Mouse (Mus musculus) megakaryocyte, adult 5-6 weeks (primary cell): ENCODE measurements around the gene BC030867. TPM values are rescaled to one million over a fixed set of nuclear protein-coding genes. Genes with fewer than 3 reads are reported as not detected.

Experiments used
- ATAC-seq: 2 replicates; pipeline ENCODE4 v1.8.0; 2016; ENCODE audit warnings: mild to moderate bottlenecking, inconsistent platforms; ENCODE audit not compliant: poor library complexity, severe bottlenecking
- total RNA-seq, 2 experiments: library from RNA; stranded (forward) in 1 of 2; stranded (reverse) in 1 of 2; fragments of 153-499, 151-499 nt in 1 of 2; fragments of 221-1000, 200-1000 nt in 1 of 2; gene quantifications; 2 replicates each; pipeline versions ENCODE4 v1.2.3 to v1.2.4; 2015 to 2017

Gene BC030867
- total RNA-seq, 2 experiments from 2014 or later, result 5.0 to 8.7 TPM

DNA sequence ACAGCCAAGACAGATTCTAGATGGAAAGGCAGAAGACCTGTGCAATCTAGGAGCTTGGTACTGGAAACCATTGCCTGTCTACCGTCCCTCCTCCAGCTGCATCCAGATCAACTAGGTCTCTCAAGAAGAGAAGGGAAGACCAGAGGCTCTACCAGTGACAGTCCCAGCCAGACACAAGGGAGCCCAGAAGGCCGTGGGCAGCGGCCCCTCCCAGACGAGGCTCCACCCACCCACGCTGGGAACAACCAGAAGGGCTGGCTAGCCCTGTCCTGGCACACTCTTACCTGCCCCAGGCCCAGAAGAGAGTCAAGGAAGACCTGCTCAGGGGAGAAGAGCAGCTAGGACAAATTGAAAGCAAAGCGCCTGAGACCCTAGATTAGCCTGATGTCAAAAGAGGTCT is 28.2 kb upstream of the BC030867 start:
- no peak for ATAC-seq

DNA sequence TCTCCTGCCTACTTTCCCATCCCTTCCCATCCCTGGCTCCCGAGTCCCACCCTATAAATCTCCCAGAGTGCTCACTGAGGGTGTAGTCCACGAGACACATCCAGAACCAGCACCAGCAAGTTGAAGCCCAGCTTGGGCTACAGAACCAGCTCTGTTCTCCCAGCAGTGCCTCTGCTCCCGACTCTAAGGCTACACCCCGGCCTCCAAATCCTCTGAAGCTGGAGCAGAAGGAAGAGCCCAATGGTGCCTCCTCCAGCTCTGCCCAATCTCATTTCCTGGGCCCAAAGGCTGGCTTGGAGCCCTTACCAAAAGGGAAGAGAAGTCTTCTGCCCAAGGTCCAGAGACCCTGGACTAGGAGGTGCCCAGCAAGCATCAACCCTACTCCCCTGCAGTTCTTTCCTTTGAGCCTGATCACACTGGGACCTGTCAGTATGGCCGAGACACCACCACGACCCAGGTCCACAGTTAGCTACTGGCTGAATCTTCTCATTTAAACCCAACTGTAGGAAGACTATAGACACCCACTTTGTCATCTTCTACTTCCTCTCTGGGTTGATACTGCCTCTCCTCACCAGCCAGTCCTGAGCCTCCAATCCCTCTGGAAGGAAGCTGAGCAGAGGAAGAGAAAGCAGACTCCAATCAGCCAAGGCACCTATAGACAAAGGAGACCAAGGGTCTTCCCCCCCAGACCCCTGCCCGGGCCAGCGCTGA is 27.3 kb upstream of the BC030867 start:
- no peak for ATAC-seq

DNA sequence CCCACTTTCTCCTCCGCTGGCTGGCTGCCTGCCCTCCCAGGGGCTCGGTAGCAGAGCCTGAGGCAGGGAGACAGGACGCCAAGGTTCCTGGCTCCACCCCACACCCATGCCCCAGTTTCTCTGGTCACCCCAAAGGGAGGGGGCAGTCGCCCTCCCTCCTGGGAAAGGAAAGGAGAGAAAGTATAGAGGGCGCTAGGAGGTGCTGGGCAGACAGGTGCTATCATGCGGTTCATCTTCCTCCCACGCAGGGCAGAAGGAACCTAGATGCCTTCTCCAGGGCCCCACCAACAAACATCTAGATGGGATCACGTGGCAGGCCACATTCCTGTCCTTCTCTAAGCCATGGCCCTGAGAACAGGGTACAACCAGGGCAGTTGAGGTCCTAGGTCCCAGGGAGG is 26.7 kb upstream of the BC030867 start:
- no peak for ATAC-seq

DNA sequence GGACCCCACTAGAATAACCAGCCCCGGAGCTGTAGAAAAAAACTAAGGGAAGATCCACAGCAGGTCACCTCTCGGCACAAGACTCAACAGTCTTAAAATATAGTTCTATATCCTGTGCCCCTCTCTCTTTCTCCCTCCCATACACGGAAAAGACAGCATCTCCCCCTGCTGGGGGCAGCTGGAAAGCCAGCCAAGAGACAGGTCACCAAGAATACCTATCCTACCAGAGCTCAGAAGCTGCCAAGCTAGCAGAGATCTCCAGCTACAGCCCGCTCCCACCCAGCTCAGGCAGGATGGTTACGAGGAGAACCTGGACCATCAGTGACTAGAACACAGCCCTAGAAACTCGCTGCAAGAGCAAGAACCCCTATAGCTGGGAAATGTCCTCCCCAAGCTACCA is 25.5 kb upstream of the BC030867 start:
- no peak for ATAC-seq

DNA sequence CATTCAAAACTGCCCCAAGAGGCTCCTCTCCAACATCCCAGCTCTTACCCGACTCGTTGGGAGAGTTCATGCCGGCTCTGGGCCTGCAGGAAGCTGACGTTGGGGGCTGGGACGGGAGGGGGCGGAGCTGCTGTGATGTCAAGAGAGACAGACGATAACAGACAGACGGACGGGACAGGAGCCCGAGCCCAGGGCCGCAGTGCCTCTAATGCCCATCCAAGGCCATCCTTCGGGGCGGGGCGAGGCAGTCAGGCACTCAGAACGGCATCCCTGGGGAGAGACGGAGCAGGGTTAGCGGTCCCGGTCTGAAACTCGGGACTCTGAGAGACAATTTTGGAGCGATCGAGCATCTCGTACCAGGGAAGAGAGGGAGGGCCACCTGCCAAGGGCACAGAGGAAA is 24.0 kb upstream of the BC030867 start:
- ATAC-seq, result no peak

DNA sequence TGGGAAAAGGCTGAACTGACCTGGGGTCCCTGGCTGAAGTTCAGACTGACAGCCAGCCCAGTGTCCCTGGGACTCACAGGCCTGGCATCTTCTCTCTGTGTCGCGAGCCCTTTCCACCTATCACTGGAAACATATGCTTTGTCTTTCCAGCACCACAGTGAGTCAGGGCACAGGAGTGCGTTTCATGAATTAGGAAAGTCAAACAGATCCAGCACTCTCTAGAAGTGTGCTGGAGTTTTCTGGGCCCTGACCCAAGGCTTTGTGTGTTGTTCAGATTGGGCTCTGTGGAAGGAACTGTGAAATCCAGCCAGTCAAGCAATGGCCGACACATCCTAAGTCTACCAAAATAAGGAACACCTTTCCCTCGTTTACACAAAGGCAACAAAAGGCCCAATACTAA is 23.5 kb upstream of the BC030867 start:
- no peak for ATAC-seq

DNA sequence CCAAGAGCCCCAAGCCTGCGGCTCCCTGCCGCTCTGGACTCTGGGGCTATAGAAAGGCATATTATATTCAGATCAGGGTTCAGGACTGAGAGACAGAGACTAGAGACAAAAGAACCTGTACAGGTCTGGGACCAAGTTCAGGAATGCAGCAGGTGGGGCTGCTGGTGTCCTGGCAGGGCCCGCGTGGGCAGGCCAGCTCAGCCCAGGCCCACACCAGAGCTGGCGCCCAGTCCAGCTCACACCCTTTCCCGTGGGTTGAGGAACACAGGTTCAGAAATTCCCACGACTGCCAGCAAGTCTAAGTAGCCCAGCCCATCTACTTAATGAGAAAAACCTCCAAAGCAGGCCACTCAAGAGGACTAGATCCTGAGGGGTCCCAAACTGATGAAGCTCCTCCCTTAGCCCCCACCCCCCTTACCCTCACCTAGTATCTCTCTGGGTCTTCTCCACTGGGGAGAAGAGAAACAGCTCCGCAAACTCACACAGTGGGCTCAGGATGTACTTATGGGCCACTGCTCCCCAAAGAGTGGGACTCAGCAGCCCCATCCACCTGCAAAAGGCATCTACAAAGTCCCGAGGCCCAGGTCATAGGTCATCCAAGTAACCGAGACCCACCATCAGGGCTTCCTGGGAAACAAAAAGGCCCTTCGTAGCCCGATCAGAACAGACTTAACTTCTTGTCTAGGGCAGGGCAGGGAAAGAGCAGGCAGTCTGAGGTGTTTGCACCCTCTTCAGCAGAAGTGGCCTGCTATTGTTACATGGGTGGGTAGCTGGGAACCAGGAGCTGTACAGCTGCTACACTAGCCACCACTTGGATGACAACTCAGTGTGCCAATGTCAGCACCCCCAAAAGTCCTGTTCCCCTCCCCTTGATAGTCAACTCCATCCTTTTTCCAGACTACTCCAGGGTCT is 22.4 kb upstream of the BC030867 start:
- no peak for ATAC-seq

DNA sequence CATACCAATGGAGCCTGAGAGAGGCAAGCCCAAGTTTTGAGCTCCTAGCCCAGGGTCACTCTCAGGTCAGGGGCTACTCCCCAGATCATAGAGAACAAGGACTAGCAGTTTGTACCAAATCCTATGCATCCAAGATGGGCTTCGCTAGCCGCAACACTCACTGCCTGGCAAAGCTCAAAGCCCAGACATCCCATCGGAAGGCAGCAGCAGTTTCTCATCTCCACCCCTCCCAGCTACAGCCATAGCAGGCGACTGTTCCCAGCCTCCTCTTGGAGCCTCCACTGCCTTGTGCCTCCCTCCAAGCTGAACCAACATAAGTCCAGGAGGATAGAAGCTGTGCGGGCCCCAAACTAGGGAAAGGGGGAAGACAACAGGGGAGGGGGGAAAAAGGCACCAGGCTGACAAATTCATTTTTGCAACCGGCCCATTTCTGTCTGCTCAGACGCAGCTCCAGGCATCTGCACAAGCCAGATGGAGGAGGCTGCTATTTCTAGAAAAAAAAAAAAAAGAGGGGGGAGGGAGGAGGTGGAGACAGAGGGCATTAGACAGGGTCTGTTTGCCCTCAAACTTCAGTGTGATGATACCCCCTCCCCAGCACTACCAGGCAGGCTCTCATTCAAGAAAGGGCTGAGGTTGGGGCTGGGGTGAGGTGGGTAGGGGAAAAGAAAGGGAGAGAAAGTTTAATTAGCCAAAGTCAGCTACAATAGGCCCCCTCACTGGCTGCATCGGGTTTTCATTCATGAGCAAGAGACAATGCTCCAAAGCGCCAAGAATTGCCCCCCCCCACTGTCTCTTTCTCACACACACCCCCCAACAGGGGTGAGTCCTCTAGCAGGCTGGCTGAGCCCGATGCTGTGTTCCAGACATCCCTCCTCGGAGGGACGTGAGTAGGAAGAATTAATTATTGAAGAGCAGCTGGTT is 21.2 kb upstream of the BC030867 start:
- ATAC-seq, result no peak

DNA sequence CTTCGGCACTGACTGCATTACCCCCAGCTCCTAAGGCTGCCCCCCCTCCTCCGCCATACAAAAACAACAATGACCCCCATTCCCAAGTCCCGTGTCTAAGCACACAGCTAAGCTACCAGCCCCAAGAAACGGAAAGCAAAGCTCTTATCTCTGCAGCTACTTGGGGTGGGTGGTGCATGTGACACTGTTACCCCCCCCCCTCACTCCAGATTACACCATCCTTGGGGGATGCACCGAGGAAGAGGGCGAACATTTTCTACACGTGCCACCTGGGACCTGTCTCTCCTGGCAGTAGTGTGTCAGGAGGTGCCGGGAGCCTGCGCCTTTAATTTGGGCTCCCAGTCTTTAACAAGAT is 20.5 kb upstream of the BC030867 start:
- ATAC-seq, result no peak

DNA sequence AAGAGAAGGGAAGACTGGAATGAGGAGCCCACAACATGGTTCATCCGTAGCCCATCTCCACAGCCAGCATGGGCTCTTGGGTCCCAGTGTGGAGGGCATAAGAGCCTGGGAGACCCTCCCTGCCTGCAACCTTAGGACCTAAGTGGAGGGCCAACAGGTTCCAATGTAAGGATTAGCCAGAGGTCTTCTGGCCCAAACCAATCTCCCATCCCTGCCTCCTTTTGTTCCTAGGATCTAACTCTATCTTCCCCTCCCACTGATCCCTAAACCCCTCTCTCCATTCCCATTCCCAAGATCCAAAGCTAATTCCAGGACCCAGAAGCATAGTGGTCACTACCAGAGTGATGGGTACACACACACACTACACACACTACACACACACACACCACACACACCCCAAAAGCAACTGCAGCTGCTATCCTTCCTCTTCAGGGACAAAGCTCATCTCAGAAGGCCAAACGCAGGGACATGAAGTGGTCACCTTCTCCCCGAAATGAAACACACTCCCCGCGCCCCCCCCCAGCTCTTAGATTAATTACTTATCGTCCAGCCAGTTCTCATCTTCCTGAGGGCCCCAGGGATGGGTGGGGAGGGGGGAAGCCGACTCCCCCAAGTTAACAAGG is 19.9 kb upstream of the BC030867 start:
- ATAC-seq, result no peak

DNA sequence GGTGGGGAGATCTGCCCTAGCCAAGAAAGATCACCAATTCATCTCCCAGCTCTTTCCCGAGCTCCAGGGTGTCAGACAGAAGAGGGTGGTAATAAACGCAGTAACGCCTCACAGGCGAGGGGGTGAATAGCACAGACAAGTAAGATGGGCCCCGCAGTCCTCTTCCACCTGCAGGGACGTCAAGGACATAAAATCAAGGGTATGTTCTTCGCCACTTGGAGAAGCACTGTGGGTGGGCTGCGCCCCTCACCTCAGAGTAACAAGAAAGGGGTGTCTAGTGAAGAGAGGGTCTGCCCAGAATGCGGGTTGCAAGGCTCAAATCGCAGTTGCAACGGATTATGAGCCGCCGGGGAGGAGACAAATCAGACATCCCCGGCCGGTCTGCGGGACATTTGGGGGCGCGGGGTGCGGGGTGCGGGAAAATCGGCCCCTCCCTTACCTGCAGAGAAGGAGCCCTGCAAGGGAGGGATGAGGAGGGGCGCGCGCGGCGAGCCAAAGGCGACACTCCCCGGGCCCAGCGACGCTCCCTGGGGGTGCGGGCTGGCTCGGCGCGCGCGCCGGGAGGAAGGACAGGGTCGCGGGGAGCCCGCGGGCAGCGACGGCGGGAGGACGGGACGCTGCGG is 19.2 kb upstream of the BC030867 start:
- ATAC-seq, result peak; percentile 21

DNA sequence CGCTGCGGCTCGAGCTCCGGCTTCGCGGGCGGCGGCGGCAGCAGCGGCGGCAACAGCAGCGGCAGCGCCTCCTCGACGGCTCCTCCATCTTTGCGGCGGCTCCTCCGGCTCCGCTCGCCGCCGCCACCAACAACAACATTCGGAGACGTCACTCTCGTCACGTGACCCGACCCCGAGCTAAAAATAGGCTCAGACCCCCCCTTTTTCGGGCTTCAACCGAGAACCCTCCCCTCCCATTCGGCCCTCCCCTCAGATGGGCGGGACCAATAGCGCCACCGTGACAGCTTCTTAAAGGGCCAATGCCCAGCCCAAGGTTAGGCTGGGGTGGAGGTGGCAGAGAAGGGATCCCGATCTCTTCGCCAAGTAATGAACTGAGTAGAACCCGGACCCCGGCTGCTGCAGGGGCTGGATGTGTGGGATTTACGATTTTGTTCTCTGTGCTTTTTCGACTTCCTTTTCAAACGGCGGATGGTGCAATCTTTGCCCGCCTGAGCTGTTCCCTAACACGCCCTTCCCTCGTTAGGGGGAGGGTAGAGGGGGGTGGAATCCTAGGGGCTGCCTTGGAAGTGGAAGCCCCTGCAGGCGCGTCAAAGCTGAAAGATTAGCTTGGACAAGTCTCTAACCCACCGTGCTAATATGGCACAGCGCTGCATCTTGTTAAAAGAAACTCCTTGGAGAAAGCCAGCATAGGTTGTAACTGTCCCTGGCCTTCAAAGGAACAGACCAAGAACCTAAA is 18.5 kb upstream of the BC030867 start, which contains the start of gene Hdac5:
Gene Hdac5, minus strand, starts transcription at position 161 of the 736 bp plus-strand sequence.
- peak; percentile 96 for ATAC-seq

DNA sequence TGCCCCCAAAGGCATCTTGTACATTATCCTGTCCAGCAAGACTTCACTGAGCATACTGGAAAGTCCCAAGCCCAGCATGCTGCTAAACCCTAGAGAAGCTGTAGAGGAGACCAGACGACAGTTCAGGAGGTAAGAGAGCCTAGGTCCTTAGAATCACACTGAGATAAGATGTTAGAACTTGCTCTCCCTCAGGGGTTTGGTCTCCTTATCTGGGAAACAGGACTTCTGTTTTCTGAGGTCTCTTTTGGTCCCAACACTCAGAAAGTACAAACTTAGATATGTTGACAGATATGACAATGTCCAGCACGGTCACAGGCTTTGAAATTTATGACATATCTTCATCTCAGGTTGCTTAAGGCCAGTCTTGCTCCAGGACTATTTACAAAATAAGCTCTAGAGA is 12.7 kb upstream of the BC030867 start:
- ATAC-seq, result 0 out of 2 replicates have a peak, but pooled peaks have one; percentile 21

DNA sequence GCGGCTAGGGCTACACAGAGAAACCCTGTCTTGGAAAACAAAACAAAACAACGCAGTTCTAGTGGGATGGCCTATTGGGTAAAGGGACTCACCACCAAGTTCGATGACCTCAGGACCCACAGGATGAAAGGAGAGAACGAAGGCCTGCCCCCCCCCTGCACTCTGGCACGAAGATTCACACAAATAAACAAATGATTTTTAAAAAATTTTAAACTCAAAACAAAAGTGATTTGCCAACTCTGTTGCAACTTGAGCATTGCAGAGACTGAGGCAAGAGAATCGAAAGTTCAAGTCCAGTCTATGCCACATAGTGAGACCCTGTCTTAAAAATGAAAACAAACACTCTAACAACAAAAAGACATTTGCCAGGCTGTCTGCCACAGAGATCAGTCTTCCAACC is 8.0 kb upstream of the BC030867 start:
- no peak for ATAC-seq

DNA sequence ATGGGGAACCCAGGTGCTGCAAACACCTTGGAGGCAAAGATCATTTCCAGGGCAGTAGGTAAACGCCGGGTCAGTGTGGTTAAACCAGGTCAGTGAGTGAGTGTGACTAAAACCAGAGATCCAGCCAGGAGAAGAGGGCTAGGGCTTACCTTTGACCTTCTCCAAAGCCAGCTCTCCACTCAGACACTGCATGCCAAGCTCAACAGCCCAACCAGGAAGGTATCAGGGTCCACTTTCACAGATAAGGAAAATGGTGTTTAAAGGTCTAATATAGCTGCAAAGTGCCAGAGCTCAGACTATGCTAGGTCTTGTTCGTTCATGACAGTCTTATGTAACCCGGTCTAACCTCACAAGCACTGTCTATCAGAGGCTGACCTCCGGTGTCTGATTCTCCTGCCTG is 7.4 kb upstream of the BC030867 start:
- no peak for ATAC-seq

DNA sequence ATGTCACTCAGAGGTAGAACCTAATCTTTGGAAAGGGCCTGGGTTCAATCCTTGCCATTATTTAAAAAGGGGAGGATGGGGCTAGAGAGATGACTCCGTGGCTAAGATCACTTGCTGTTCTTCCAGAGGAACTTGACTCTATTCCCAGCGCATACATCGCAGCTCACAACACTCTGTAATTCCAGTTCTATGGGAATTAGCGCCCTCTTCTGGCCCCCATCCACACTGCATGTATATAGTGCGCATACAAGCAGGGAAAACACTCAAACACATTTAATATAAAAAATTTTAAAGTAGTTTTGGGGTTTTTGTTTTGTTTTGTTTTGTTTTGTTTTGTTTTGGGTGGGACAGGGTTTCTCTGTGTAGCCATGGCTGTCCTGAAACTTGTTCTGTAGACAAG is 6.8 kb upstream of the BC030867 start:
- ATAC-seq, result no peak

DNA sequence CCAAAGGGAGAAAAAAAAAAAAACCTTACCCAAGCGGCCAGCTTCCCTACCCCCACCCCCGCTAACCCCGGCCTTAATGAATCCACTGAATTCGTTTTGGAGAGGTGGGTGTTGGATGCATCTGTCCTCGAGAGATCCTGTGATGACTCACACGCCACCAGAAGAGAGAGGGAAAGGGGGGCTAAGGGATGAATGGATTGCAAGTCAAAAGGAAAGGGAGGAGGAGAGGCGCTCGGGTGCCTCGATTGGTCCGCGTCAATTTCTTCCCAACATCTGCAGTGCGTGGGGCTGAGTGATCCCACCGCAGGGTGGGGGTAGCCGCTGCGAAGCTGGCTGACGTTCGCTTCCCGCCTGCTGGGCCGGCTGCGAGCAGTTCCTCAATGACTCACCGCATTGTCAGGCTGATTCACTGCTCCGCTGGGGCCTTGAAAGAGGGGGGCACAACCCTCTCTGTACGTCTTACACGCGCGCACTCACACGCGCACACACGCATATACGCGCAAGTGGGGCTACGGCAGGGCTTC is 3.7 kb upstream of the BC030867 start:
- peak; percentile 87 for ATAC-seq

DNA sequence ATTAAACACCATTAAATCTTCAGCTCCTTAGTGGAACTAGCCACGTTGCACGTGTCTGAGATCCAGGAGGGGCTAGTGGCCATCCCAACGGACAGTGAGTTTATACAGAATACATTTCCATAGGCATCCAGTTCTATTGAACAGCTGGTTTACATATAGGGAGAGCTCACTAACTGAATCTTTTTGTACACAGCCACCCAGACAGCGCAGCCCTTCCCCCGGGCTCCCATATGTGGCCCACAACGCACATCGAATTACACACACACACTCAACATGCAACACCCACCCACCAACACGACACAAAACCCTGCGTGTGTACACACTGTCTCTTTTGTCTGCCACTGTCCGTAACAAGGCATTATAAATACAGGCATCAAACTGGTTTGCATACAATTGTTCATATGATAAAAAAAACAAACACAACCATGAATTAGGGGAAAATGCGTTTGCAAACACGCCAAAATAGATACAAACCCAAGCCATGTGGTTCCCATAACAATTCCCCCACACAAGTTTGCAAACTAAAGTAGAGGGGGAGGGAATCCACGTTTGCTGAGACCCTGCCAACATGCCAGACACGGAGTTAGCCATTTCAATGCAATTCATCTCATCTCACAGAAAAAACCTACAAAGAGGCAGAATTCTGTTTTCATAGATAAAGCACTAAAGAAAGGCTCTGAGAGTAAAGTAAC is 3.0 kb upstream of the BC030867 start:
- no peak for ATAC-seq

DNA sequence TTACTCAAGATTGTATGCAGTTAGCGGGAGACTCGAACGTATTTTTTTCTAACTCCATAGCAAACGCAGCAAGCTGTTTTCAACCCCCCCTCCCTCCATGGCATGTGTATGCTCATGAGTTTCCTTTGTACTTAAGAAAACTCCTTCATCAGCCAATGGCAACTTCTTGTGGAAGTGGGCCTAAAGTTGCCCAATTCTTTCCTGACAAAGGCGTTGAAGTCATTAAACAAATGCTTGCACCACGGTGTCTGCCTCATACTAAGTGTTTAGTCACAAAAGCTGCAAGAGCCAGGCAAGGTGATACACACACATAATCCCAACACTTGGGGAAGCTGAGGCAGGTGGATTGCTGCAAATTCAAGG is 2.4 kb upstream of the BC030867 start:
- peak; percentile 28; the same call in 1 of the 2 replicates for ATAC-seq
